Mouse (Mus musculus) frontal cortex, adult 2 months (tissue): Measurements from ENCODE around the gene Zfp985. TPM values are rescaled to one million over a fixed set of nuclear protein-coding genes. Genes with fewer than 3 reads are reported as not detected.
"Not testable (repeated sequence)": the region's sequence is repeated elsewhere in the genome, so short reads cannot be mapped to it uniquely, and the experiment has no call there.

ENCODE experiments used
- DNase-seq, 2 experiments: peaks; one replicate each; pipeline ENCODE4 v3.0.0; 2022; ENCODE audit warnings: low spot score in 1 of 2; ENCODE audit errors: extremely low spot score in 1 of 2
- polyA plus RNA-seq: library from polyadenylated mRNA; depleted of rRNA; stranded (reverse); fragments of >200 nt; gene quantifications from 2 replicates; pipeline ENCODE4 v1.2.3, GENCODE M21; 2012; rRNA removed

Gene Zfp985
- polyA plus RNA-seq, 1 experiment = 0.08 TPM

DNA sequence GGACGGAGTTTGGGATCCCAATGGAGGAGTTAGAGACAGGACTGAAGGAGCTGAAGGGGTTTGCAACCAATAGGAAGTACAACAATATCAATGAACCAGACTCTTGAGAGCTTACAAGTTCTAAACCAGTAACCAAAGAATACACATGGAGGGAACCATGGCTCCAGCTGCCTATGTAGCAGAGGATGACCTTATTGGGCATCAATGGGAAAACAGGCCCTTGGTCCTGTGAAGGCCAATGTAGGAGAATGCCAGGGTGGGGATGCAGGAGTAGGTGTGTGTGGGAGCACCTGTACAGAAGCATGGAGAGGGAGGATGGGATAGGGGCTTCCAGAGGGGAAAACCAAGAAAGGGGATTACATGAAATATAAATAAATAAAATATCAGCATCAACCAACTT lies 48.8 kb downstream of the Zfp985 start:
- no peak for DNase-seq

- DNase-seq = no peak
Observed at GRCm38 (mm10) chr4:147603806-147604205, 50.7 kb downstream of the Zfp985 start.

- no peak for DNase-seq
Observed at GRCm38 (mm10) chr4:147605521-147605920, 52.4 kb downstream of the Zfp985 start.

- DNase-seq = not testable (repeated sequence)
Observed at GRCm38 (mm10) chr4:147606511-147606910, 53.4 kb downstream of the Zfp985 start.

DNA sequence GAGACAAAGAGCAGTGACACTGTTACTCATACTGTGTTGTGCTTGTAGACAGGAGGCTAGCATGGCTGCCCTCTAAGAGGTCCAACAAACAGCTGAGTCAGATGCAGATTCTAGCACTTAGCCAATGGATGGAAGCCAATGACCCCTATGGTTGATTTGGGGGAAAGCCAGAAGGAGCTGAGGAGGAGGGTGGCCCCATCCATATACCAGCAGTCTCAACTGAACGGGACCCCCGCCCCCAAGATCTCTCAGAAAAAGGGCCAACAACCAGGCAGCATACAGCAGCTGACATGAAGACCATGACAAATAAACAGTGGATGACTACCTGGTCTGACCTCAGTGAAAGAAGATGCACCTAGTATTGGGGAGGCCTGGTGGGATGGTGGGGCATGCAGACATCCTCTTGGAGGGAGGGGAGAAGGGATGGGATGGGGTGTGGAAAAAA lies 80.8 kb downstream of the Zfp985 start:
- not testable (repeated sequence) for DNase-seq

Other genes with a start within 250 kb of the Zfp985 start
- 0.23 and 0.38 TPM in 2 replicates for gene Zfp988, start 247.6 kb upstream of the Zfp985 start, polyA plus RNA-seq
- gene Zfp978, start 192.0 kb upstream of the Zfp985 start, polyA plus RNA-seq = 0.18 TPM in 1 of 2 replicates, not detected in the other
- 3.3 and 3.7 TPM in 2 replicates for gene Zfp982, start 60.9 kb upstream of the Zfp985 start, polyA plus RNA-seq
- gene Gm16503, start 13.1 kb upstream of the Zfp985 start, polyA plus RNA-seq = 0.88 and 0.96 TPM in 2 replicates
- 0.97 and 1.0 TPM in 2 replicates for gene Zfp979, start 89.2 kb downstream of the Zfp985 start, polyA plus RNA-seq
- gene Zfp534, start 149.3 kb downstream of the Zfp985 start, polyA plus RNA-seq = not detected in 2 replicates